Mouse (Mus musculus) cerebellum, adult 9-10 months (tissue): ENCODE measurements around the gene Ube3a.

ENCODE experiments used
- DNase-seq: peaks from one replicate; pipeline ENCODE4 v3.0.0; 2022

Ube3a gene

DNA sequence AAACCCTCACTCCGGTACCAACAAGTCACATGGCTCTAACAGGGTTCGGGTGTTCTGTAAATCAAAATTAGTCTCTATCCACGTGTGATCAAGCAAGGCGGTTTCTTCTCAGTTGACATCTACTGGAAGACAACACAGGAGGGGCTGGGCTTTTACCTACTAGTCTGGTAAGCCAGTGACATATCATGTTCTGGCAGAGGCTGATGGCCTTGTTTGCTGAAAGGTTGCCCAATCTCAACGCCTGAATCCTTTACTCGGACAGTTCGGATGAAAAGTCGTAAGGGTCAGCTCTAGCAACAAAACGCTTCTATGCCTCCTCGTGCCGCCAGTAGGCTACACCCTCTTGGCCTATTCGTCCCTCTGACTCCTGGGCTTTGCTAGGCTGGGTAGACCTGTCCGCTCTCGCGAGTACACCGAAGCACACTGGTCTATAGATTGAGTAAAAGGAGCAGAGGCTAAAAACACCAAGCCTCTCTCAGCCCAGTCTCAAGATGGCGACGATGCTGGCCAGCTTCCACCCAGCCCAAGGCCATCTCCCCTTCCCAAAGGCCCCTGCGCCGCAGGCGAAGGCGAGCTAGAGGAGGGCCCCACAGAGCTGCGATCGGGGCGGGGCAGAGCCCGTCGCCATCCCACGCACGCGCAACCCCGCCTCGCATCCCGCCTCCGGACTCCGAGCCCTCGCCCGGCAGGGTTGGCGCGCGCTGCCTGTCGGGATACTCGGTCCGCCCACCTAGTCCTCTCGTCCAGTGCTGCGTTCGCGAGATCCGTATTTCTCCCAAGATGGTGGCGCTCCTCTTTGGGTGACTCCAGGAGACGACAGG is at the start of gene Ube3a:
Ube3a (plus strand) TSS at position 706 of the 821 bp plus-strand sequence.
- peak; percentile 97 for DNase-seq

DNA sequence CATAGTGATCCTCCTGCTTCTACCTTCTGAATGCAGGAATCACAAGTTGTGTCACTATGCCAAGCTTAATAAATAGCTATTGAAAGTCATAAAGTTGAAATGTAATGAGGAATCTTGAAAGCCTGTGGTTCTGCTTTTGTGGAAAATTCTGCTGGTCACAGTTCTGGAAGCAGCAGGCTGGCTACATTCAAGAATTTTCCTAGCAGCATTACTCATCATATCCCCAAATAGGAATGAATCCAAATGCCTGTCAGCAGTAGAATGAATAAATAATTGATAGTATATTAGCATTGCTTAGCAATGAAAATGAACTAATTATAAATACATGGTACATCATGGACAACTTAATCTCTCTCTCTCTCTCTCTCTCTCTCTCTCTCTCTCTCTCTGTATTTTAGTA is 35.7 kb upstream of the Ube3a start:
- DNase-seq, result no peak

- DNase-seq, result no peak
These were observed 13.6 kb upstream of the Ube3a start for GRCm38 (mm10) chr7:59214911-59215310.

DNA sequence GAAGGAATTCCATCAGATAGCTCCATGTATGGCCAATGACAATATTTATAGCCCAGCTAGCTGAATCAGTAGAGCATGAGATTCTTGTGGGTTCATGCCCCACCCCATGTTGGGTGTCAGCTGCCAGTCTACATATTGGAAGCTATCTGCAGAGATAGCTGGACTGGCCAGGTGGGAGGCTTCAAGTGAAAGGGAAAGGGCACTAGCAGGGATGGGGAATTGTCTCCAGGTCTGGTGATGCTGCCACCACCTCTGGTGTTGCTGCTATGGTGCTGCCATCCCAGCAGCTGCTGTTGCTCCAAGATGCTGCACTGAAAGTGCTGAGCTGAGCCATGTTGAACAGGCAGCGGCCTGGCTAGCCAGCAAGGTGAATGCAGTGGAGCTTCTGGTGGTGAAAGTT is 7.3 kb upstream of the Ube3a start:
- DNase-seq, result no peak

DNA sequence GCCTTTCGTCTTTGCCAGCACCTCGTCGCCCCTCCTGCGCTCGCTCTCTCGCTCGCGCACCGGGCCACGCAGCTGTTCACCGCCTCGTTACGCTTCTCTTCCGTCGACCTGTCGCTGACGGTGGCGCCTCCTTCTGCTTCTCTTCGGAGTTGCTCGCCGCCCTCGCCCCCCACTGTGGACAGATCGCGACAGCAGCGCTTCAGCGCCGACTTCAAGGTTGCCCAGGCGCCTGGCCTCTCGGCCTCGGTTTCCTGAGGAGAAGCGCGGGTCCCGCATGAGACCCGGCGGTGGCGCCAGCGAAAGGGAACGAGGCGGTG is 274 bp downstream of the Ube3a start:
- DNase-seq, result no peak

- DNase-seq, result peak; percentile 70
These were observed 797 bp downstream of the Ube3a start for GRCm38 (mm10) chr7:59229183-59229911.

DNA sequence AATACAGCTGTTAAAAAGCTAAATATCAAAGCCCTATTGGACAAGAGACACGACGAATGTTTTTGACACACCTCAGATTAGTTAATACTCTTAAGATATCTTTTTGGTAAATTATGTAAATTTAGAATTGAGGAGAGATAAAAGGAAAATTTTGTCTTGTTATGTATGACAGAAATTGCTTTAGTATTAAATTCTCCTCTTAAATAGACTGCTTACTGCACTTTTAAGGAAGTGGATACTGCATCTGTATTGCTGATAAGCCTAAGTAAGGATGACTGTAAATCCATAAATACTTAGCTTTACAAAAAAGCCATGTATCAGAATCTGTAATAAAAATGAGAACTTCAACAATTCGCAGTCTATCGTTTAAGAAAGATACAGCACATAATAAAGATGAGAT is 1.8 kb downstream of the Ube3a start:
- no peak for DNase-seq

- DNase-seq, result no peak
These were observed 2.2 kb downstream of the Ube3a start for GRCm38 (mm10) chr7:59230768-59231167.

DNA sequence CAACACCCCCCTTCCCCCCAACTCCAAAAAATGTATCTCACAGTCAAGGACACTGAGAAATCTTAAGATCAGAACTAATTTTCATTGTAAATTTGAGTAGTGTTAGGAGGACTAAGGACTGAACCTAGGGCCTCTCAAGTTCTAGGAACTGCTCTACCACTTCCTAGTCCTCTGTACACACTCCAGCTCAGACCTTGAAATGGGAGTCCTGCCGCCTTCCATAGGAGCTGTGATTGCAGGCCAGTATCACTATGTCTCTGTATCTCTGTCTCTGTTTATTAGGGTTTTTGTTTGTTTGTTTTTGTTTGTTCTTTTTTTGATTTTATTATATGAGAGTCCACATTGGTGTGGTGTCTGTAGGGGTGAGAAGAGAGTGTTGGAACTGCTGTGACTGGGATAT is 3.4 kb downstream of the Ube3a start:
- DNase-seq, result no peak

GRCm38 (mm10) chr7:59234773-59235401 is 6.3 kb downstream of the Ube3a start:
- no peak for DNase-seq

DNA sequence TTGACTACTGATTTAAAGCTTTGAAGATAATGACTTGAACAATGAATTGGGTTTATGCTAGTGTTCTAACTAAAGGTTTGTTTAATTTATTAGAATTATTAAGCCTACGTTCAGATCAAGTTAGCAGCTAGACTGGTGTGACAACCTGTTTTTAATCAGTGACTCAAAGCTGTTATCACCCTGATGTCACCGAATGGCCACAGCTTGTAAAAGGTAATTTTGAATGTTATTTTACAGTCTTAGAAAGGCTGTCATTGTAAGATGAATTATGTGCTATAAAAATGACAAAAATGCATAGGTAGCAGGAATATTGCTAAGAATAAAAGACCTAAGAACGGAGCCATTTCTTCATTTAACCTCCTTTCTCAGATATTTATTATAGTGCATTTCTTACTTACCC is 14.7 kb downstream of the Ube3a start:
- no peak for DNase-seq

GRCm38 (mm10) chr7:59245541-59245940 is 17.0 kb downstream of the Ube3a start:
- no peak for DNase-seq

DNA sequence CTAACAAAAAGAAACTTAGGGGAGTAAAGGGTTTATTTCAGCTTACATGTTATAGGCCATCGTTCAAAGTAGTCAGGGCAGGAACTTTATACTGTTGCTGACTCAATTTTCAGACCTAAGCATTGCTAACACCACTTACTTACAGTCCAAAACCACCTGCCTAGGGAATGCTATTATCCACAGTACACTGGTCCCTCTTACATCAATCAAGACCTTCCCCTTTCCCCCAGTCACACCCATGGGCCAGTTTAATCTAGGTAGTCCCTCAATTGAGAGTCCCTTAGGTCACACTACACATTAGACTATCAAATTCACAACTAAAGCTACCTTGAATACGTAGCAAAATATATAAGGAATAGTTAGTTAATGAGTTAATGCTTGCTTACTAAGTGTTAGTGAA is 24.8 kb downstream of the Ube3a start:
- no peak for DNase-seq

GRCm38 (mm10) chr7:59265538-59265937 is 37.0 kb downstream of the Ube3a start:
- no peak for DNase-seq

DNA sequence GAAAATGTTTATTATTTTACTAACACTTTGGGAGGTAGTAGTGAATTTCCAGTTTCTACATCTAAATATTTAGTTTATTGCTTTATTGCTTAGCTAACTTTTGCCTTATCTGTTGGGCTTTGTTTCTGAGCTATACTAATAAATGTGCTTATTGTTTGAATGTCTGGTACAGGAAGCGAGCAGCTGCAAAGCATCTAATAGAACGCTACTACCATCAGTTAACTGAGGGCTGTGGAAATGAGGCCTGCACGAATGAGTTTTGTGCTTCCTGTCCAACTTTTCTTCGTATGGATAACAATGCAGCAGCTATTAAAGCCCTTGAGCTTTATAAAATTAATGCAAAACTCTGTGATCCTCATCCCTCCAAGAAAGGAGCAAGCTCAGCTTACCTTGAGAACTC is 43.2 kb downstream of the Ube3a start:
- no peak for DNase-seq

GRCm38 (mm10) chr7:59312576-59312975 is 84.0 kb downstream of the Ube3a start:
- DNase-seq, result no peak

- DNase-seq, result no peak
These were observed 94.2 kb downstream of the Ube3a start for GRCm38 (mm10) chr7:59322759-59323158.
